Mouse (Mus musculus): ENCODE results near the gene Hcn3. TPM values are rescaled to one million over a fixed set of nuclear protein-coding genes. Genes with fewer than 3 reads are reported as not detected.
A peak's percentile ranks its signal among the peaks of the same experiment; 100 is the strongest.

Gene Hcn3
- total and polyA plus RNA-seq, 2 experiments from 2014 or later: 0.15 to 1.1 TPM

DNA sequence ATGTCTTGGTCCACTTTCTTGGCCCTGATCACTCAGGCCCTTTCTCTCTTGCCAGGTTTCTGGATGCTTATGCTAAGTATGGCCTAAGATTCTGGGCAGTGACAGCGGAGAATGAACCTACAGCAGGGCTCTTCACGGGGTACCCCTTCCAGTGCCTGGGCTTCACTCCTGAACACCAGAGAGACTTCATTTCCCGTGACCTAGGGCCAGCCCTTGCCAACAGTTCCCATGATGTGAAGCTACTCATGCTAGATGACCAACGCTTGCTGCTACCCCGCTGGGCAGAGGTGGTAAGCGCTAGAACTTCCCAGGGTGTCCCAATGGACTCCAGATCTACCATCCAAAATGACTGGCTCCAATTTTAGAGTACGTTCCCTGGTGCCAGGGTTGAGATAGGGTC is 46.1 kb upstream of the Hcn3 start:
- ATAC-seq (ENCODE audit: insufficient read depth, low read depth) (no peak), DNase-seq (ENCODE audit: low spot score) (no peak)
- H3K4me2 ChIP-seq (ENCODE audit: low read depth, low read length): no peak overlapping the region
- H3K27ac ChIP-seq (ENCODE audit: low read depth): no peak overlapping the region
- TF ChIP-seq EP300 (IDR thresholded peaks at IDR 0.05; ENCODE audit: low read depth) (no peak), CTCF (IDR thresholded peaks at IDR 0.05; ENCODE audit: low read depth) (no peak)
- H3K9me3 ChIP-seq (replicated peaks; ENCODE audit: control insufficient read depth, low read length): no peaks in the 10 kb centered on the region
- peaks cover 62% of the 10 kb centered on the region for H3K36me3 ChIP-seq (replicated peaks; ENCODE audit: control insufficient read depth, insufficient read depth, low read length)
- H3K9ac ChIP-seq (replicated peaks; ENCODE audit: low read depth, low read length): no peak overlapping the region
- H3K4me3 ChIP-seq (ENCODE audit: low read depth, low read length): no peak overlapping the region
- no peaks in the 10 kb centered on the region for H3K27me3 ChIP-seq (ENCODE audit: control insufficient read depth, insufficient read depth, low read length)
- WGBS: 88% methylated on average over 7 of the region's 7 CpGs
- peaks cover 5% of the 10 kb centered on the region for H3K4me1 ChIP-seq (ENCODE audit: control insufficient read depth, insufficient read depth)

GRCm38 (mm10) chr3:89203142-89203514 is 43.1 kb upstream of the Hcn3 start:
- no peak overlapping the region for H3K27ac ChIP-seq (ENCODE audit: low read depth)
- ATAC-seq (ENCODE audit: insufficient read depth, low read depth): no peak

GRCm38 (mm10) chr3:89202253-89203141 is 42.5 kb upstream of the Hcn3 start, which contains the start of gene Gba:
Gene Gba, plus strand, starts transcription at chr3:89202928.
- no peak for TF ChIP-seq CTCF (IDR thresholded peaks at IDR 0.05; ENCODE audit: low read depth)
- no peak for TF ChIP-seq EP300 (IDR thresholded peaks at IDR 0.05; ENCODE audit: low read depth)
- peak within 1 kb of the TSS; percentile 49 for H3K4me3 ChIP-seq (ENCODE audit: low read depth, low read length)
- peak within 1 kb of the TSS; percentile 62 for H3K4me2 ChIP-seq (ENCODE audit: low read depth, low read length)
- ATAC-seq (ENCODE audit: insufficient read depth, low read depth) (peak; percentile 84), DNase-seq (ENCODE audit: low spot score) (peak; percentile 90)
- H3K4me1 ChIP-seq (ENCODE audit: control insufficient read depth, insufficient read depth): peaks cover 5% of the 10 kb centered on the region
- H3K9ac ChIP-seq (replicated peaks; ENCODE audit: low read depth, low read length): peak within 1 kb of the TSS; percentile 34
- no peaks in the 10 kb centered on the region for H3K9me3 ChIP-seq (replicated peaks; ENCODE audit: control insufficient read depth, low read length)
- 22% methylated on average over 13 of the region's 13 CpGs for WGBS
- no peaks in the 10 kb centered on the region for H3K27me3 ChIP-seq (ENCODE audit: control insufficient read depth, insufficient read depth, low read length)
- H3K27ac ChIP-seq (ENCODE audit: low read depth): no peak within 1 kb of the TSS
- H3K36me3 ChIP-seq (replicated peaks; ENCODE audit: control insufficient read depth, insufficient read depth, low read length): peaks cover 30% of the 10 kb centered on the region

More at GRCm38 (mm10) chr3:89203142-89203514, 43.1 kb upstream of the Hcn3 start:
- Histone ChIP-seq H3K36me3 (replicated peaks; ENCODE audit: control insufficient read depth, insufficient read depth, low read length) (peaks cover 37% of the 10 kb centered on the region), H3K4me3 (ENCODE audit: low read depth, low read length) (peak overlapping the region; percentile 49), H3K4me2 (ENCODE audit: low read depth, low read length) (peak overlapping the region; percentile 62), H3K9me3 (replicated peaks; ENCODE audit: control insufficient read depth, low read length) (no peaks in the 10 kb centered on the region), H3K4me1 (ENCODE audit: control insufficient read depth, insufficient read depth) (peaks cover 5% of the 10 kb centered on the region), H3K9ac (replicated peaks; ENCODE audit: low read depth, low read length) (peak overlapping the region; percentile 34), H3K27me3 (ENCODE audit: control insufficient read depth, insufficient read depth, low read length) (no peaks in the 10 kb centered on the region)
- TF ChIP-seq CTCF (IDR thresholded peaks at IDR 0.05; ENCODE audit: low read depth): no peak
- no peak for TF ChIP-seq EP300 (IDR thresholded peaks at IDR 0.05; ENCODE audit: low read depth)
- DNase-seq (ENCODE audit: low spot score): no peak
- 38% methylated on average over 5 of the region's 5 CpGs for whole genome bisulfite sequencing

DNA sequence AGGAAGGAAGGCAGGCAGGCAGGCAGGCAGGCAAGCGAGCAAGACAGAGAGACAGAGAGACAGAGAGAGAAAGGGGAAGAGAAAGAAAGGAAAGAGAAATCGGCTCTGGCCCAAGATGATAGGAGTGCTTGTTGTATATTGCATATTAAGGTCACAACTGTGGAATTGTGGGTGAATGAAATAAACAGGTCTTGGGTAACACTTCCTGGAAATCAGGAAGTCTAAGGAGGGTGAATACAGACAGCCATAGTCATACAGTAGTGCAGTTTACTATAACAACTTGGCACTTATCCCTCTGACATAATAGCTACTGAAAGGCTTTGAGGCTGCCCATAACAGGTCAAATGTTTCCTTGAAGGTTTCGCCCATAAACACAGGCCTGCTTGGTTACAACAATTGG is 39.8 kb upstream of the Hcn3 start:
- WGBS: 50% methylated on average over 3 of the region's 3 CpGs
- H3K27me3 ChIP-seq (ENCODE audit: control insufficient read depth, insufficient read depth, low read length): no peaks in the 10 kb centered on the region
- peaks cover 7% of the 10 kb centered on the region; the same call in 1 of the 2 replicates for H3K36me3 ChIP-seq (replicated peaks; ENCODE audit: control insufficient read depth, insufficient read depth, low read length)
- H3K4me3 ChIP-seq (ENCODE audit: low read depth, low read length): no peak overlapping the region
- no peaks in the 10 kb centered on the region for H3K9me3 ChIP-seq (replicated peaks; ENCODE audit: control insufficient read depth, low read length)
- TF ChIP-seq CTCF (IDR thresholded peaks at IDR 0.05; ENCODE audit: low read depth) (no peak), EP300 (IDR thresholded peaks at IDR 0.05; ENCODE audit: low read depth) (no peak)
- DNase-seq (ENCODE audit: low spot score): no peak
- peaks cover 11% of the 10 kb centered on the region for H3K4me1 ChIP-seq (ENCODE audit: control insufficient read depth, insufficient read depth)
- H3K27ac ChIP-seq (ENCODE audit: low read depth): no peak overlapping the region
- H3K9ac ChIP-seq (replicated peaks; ENCODE audit: low read depth, low read length): no peak overlapping the region
- H3K4me2 ChIP-seq (ENCODE audit: low read depth, low read length): no peak overlapping the region
- ATAC-seq (ENCODE audit: insufficient read depth, low read depth): no peak

DNA sequence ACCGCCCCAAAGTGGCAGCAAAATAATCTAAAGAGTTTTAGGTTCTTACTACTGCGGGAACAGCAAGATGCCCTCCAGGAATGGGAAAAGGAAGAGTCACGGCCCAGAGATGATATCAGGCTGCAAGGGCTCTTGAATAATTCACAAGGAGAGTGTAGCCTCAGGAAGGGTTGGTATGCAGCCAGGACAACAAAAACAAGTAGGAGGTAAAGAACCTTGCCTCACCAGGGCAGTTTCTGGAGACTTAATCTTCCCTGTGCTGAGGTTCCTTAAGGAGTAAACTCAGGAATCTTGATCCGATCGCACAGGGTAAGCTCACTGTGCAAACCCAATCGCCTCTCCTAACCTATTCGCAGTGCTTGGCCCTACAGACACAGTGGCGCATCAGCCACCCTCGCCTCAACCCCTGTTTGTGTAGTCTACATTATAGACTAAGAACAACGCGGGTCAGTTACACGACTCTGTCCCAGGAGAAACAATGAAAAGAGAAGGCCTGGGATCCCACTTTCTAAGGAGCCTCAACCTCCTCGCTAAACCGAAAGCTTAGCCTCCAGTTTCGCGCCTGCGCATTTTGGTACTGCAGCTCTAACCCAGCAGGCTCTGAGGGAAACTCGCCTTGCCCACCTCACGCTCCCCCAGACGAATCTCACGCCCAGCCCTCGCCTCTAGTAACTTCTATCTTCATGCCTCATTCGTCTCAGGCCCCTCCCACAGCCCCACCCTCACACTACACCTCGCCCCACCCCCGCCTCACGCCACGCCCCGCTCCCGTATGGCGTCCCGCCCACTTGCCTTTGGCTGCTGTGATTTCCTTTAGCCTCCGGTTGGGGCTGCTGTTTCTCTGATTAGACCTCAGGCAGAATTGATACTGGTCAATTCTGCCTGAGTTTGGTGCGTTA is 36.2 kb upstream of the Hcn3 start:
- peak; percentile 94 for DNase-seq (ENCODE audit: low spot score)
- no peaks in the 10 kb centered on the region for H3K36me3 ChIP-seq (replicated peaks; ENCODE audit: control insufficient read depth, insufficient read depth, low read length)
- H3K27ac ChIP-seq (ENCODE audit: low read depth): peak overlapping the region; percentile 78
- peak overlapping the region; percentile 57 for H3K4me3 ChIP-seq (ENCODE audit: low read depth, low read length)
- no peaks in the 10 kb centered on the region for H3K9me3 ChIP-seq (replicated peaks; ENCODE audit: control insufficient read depth, low read length)
- peak; percentile 96 for ATAC-seq (ENCODE audit: insufficient read depth, low read depth)
- peak overlapping the region; percentile 65 for H3K9ac ChIP-seq (replicated peaks; ENCODE audit: low read depth, low read length)
- no peaks in the 10 kb centered on the region for H3K27me3 ChIP-seq (ENCODE audit: control insufficient read depth, insufficient read depth, low read length)
- H3K4me1 ChIP-seq (ENCODE audit: control insufficient read depth, insufficient read depth): peaks cover 6% of the 10 kb centered on the region; the same call in 1 of the 2 replicates
- WGBS: 6% methylated on average over 33 of the region's 33 CpGs
- peak overlapping the region; percentile 71 for H3K4me2 ChIP-seq (ENCODE audit: low read depth, low read length)
- TF ChIP-seq CTCF (IDR thresholded peaks at IDR 0.05; ENCODE audit: low read depth) (peak; percentile 51), EP300 (IDR thresholded peaks at IDR 0.05; ENCODE audit: low read depth) (no peak)

Data from heart, postnatal 0 days (tissue).